Mouse (Mus musculus): ENCODE results near the gene Polr3b.

- TF ChIP-seq CTCF (IDR thresholded peaks at IDR 0.05; ENCODE audit: control insufficient read depth, insufficient read depth, insufficient replicate concordance, low read depth, low read length) (no peak), POLR2A (IDR thresholded peaks at IDR 0.05; ENCODE audit: control insufficient read depth, low read depth, low read length) (no peak)
Observed at GRCm38 (mm10) chr10:84733511-84733910, 111.4 kb downstream of the Polr3b start.
